Mouse (Mus musculus) spleen, postnatal 14 days (tissue): Measurements from ENCODE around the gene Lce1m.
"Not testable (repeated sequence)": the region's sequence is repeated elsewhere in the genome, so short reads cannot be mapped to it uniquely, and the experiment has no call there.

Experiments
- DNase-seq, 2 experiments: peaks; one replicate each; pipeline ENCODE4 v3.0.0; 2021 to 2022; ENCODE audit warnings: low spot score in 2 of 2

The Lce1m gene

DNA sequence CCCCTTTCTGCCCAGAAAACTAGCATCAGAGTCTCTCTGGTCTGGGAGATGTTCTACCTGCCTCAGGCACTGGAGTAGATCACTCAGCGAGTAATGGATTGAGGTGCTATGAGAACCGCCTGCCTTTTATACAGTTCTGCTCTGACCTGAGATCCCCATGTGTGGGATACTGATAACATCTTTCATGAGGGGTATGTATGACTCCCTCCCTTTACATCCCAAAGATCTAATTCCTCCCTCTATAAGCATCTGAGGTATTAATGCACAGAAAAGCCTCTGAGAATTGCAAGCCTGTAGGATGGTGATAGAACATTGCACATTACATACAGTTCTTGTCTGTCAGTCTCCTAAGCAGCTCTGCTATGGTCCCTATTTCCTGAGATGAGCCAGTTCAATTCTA is at the start of gene Lce1m:
Gene Lce1m (minus strand): TSS at position 101 of the 400 bp plus-strand sequence.
- DNase-seq = no peak

GRCm38 (mm10) chr3:93068523-93068922 is 49.7 kb upstream of the Lce1m start, which contains the start of gene Gm4858:
Gene Gm4858 (plus strand): TSS chr3:93068823.
- DNase-seq = not testable (repeated sequence)

- no peak for DNase-seq
Observed at GRCm38 (mm10) chr3:93052826-93053474, 34.1 kb upstream of the Lce1m start.

DNA sequence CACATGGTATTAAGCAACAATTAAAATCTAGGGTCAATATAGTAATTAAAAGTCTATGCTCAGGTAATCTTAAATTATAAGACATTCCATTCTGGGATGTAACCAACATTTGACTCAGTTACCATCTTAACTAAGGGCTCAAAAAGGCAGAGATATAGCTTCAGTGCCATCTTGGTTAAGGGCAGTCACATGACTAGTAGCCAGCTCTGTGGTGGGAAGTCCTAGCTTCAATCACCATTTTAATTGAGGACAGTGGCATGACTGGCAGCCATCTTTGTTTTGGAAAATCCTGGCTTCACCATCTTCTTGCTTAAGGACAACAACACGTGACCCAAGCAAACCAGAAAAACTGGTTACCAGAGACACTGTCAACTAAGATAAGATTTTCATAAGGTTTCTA is 31.3 kb upstream of the Lce1m start:
- DNase-seq = no peak

GRCm38 (mm10) chr3:93031450-93031849 is 12.6 kb upstream of the Lce1m start:
- no peak for DNase-seq

GRCm38 (mm10) chr3:93025486-93025885 is 6.6 kb upstream of the Lce1m start:
- DNase-seq = no peak

GRCm38 (mm10) chr3:93023411-93024184 is 4.7 kb upstream of the Lce1m start:
- no peak for DNase-seq

DNA sequence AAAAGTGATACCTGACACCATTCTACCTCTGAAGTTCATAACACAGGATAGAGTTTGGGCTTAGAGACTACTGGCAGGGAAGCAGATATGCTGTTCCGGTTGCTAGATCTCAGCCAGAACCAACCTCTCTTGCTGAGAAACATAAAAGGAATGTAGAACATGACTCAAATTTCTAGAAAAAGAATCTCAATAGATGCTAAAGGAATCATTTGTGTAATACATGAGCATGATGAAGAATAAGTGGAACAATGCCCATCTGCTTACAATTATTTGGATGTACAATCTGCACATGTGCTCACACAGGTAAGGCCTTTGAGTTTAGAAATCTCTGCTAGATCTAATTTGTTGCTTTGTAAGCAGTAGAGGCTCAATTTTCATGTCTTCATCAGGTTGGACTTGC is 2.3 kb upstream of the Lce1m start:
- no peak for DNase-seq

DNA sequence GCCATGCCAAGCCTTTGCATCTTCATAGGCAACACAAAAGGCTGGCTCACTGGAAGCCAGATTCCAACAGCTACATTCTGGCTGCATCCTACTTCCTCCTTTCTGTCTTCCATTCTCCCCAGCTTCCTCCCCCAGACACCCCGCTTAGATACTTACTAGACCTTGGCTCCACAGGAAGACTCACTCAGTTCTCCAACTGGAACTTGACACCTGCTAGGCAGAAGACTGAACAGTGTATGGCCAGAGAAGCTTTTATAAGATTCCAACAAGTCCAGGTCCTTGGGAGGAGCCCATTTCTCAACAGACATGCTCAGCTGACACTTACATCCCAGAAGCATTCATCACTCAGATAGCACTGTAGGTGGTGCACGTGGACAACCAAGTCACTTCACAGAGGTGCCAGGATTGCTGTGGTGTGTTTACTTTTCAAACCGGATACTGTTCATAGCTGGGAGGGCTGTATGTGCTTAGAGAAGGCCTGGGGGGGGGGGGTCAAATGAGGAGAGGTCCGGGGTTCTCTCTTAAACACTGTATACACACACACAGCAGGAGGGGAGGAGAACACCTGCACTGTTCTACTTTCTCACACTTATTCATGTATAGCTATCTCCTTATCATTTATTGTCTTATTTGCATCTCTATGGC is 3.3 kb downstream of the Lce1m start, which contains the start of gene Crct1:
Gene Crct1 (minus strand): TSS at position 228 of the 645 bp plus-strand sequence.
- no peak for DNase-seq

GRCm38 (mm10) chr3:93014871-93015270 is 4.0 kb downstream of the Lce1m start:
- no peak for DNase-seq

DNA sequence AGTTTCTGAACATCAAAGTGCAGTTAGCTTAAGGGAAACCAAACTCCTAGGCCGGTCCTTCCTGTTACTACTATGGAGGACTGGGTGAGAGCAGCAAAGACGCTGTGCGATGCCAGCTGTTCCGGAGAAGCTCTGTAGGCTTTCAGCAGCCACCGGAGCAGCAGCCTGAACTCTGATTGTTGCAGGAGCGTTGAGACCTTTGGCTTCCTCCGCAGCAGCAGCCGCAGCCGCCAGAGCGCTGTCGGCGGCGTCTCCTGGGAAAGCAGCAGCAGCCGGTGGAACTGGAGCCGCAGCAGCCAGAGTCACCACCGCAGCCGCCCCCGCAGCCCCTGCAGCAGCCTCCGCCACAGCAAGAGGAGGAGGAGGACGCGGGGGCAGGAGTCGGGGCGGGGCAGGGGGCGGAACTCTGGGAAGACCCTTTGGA is 4.5 kb downstream of the Lce1m start:
- DNase-seq = no peak

- DNase-seq = no peak
Observed at GRCm38 (mm10) chr3:93002843-93003242, 16.0 kb downstream of the Lce1m start.

GRCm38 (mm10) chr3:93000621-93001020 is 18.2 kb downstream of the Lce1m start:
- no peak for DNase-seq

GRCm38 (mm10) chr3:92998691-92999090 is 20.2 kb downstream of the Lce1m start:
- no peak for DNase-seq

DNA sequence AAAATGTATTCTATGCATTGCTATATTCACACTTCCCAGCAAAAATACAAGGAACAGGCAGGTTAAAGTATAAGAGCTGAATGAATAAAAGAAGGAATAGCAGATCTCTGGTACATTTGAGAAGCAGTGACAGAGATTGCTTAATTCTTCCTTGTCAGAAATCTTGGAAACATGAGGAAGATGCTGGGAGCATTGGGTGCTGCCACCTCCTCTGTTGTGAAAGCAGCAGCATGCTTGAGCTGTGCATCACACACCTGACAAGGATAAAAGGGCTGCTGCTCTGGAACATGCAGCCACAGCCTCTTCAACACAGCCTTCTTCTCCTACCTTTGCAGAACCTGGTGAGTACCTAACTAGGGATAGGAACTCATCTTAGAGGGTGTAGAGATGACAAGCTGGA is 26.9 kb downstream of the Lce1m start, which contains the start of gene Lce3f:
Gene Lce3f (plus strand): TSS at position 301 of the 400 bp plus-strand sequence.
- no peak for DNase-seq

DNA sequence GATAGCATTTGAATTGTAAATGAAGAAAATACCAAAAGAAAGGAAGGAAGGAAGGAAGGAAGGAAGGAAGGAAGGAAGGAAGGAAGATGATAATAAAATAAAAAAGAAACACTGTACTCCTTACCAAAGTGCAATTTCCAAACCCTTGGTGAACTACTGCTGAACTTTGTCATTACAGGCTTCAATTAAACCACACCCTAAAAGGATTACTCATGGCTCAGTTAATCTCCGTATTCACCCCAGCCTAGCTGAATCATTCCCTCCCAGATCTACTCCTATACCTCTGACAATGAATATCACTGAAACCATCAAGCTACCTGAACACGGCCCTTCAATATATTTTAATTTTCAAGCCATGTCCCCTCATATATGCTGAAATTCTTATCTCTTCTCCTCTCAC is 40.4 kb downstream of the Lce1m start:
- DNase-seq = no peak
